Mouse (Mus musculus) CH12.LX (cell line): ENCODE measurements around the gene Sdr39u1. TPM values are rescaled to one million over a fixed set of nuclear protein-coding genes. Genes with fewer than 3 reads are reported as not detected.

Experiments
- DNase-seq: peaks from one replicate; pipeline ENCODE4 v3.0.0-alpha.2; 2013; ENCODE audit errors: extremely low read depth
- H3K27ac ChIP-seq: 2 replicates; pipeline ENCODE4 v1.5.1; 2012; ENCODE audit warnings: low read depth, mild to moderate bottlenecking, control low read depth, moderate library complexity; ENCODE audit not compliant: insufficient read depth
- H3K27me3 ChIP-seq: replicated peaks from 2 replicates; pipeline ENCODE3; 2012; ENCODE audit warnings: inconsistent platforms
- H3K36me3 ChIP-seq, 2 experiments: replicated peaks in 1 of 2; 2 replicates each; pipeline versions ENCODE3 to v1.6.1; 2012; ENCODE audit warnings: inconsistent platforms in 1 of 2, low read length in 1 of 2, mild to moderate bottlenecking in 1 of 2, mixed read lengths in 1 of 2, moderate library complexity in 1 of 2; ENCODE audit not compliant: control insufficient read depth in 1 of 2, insufficient read depth in 1 of 2
- H3K4me1 ChIP-seq, 2 experiments: 2 replicates each; pipeline ENCODE4 v1.6.1; 2012; ENCODE audit warnings: inconsistent platforms in 1 of 2, moderate library complexity in 1 of 2; ENCODE audit not compliant: insufficient read depth in 2 of 2, control insufficient read depth in 1 of 2
- H3K4me2 ChIP-seq: 2 replicates; pipeline ENCODE4 v1.6.1; 2012; ENCODE audit warnings: low read depth, mild to moderate bottlenecking, control low read depth; ENCODE audit not compliant: poor library complexity, insufficient read depth, severe bottlenecking
- H3K4me3 ChIP-seq, 3 experiments: fragments of 150-350 bp in 1 of 3; sonication (generic) in 1 of 3; replicated peaks in 1 of 3; 2 replicates each; pipeline versions ENCODE3 to v1.5.1; 2011 to 2012; ENCODE audit warnings: low read depth in 2 of 3, low read length in 2 of 3, mild to moderate bottlenecking in 2 of 3, moderate library complexity in 2 of 3, control low read depth in 1 of 3, improper control_type of control experiment in 1 of 3, inconsistent platforms in 1 of 3, mixed read lengths in 1 of 3; ENCODE audit not compliant: poor library complexity in 1 of 3
- H3K79me2 ChIP-seq: replicated peaks from 2 replicates; pipeline ENCODE4 v1.6.1; 2012; ENCODE audit warnings: mild to moderate bottlenecking, moderate library complexity; ENCODE audit not compliant: control insufficient read depth, poor library complexity, insufficient read depth, severe bottlenecking; ENCODE audit errors: extremely low read depth
- H3K9ac ChIP-seq: 2 replicates; pipeline ENCODE4 v1.6.1; 2012; ENCODE audit warnings: low read depth, mild to moderate bottlenecking, control low read depth, moderate library complexity; ENCODE audit not compliant: insufficient read depth
- H3K9me3 ChIP-seq: replicated peaks from 2 replicates; pipeline ENCODE3; 2012; ENCODE audit warnings: low read length, inconsistent platforms, mixed read lengths
- CHD2 ChIP-seq: IDR thresholded peaks from 2 replicates; pipeline ENCODE4 v1.6.1; 2011; ENCODE audit warnings: low read length, improper control_type of control experiment
- CTCF ChIP-seq, 2 experiments: IDR thresholded peaks in 1 of 2; conservative IDR thresholded peaks in 1 of 2; 2 replicates each; pipeline ENCODE4 v1.5.1; 2011 to 2012; ENCODE audit warnings: low read depth in 2 of 2, low read length in 2 of 2, improper control_type of control experiment in 1 of 2, inconsistent platforms in 1 of 2, mild to moderate bottlenecking in 1 of 2, moderate library complexity in 1 of 2
- E2F4 ChIP-seq: IDR thresholded peaks from 2 replicates; pipeline ENCODE4 v1.6.1; 2011; ENCODE audit warnings: low read depth, low read length, improper control_type of control experiment; ENCODE audit not compliant: insufficient replicate concordance
- EP300 ChIP-seq: IDR thresholded peaks from 2 replicates; pipeline ENCODE4 v1.6.1; 2011; ENCODE audit warnings: low read length, improper control_type of control experiment
- GABPA ChIP-seq: IDR thresholded peaks from 2 replicates; pipeline ENCODE4 v1.6.1; 2012; ENCODE audit warnings: low read depth, low read length, improper control_type of control experiment, inconsistent platforms; ENCODE audit not compliant: insufficient replicate concordance
- JUND ChIP-seq: conservative IDR thresholded peaks from 2 replicates; pipeline ENCODE4 v1.6.1; 2011; ENCODE audit warnings: low read depth, low read length, improper control_type of control experiment
- MAX ChIP-seq: IDR thresholded peaks from 2 replicates; pipeline ENCODE4 v1.6.1; 2011; ENCODE audit warnings: low read length, improper control_type of control experiment
- MXI1 ChIP-seq: IDR thresholded peaks from 2 replicates; pipeline ENCODE4 v1.6.1; 2011; ENCODE audit warnings: mild to moderate bottlenecking, low read depth, low read length, improper control_type of control experiment
- NRF1 ChIP-seq: IDR thresholded peaks from 2 replicates; pipeline ENCODE4 v1.6.1; 2014; ENCODE audit warnings: low read depth, mild to moderate bottlenecking, inconsistent platforms, low read length, improper control_type of control experiment, moderate library complexity
- TBP ChIP-seq: conservative IDR thresholded peaks from 2 replicates; pipeline ENCODE4 v1.6.1; 2011; ENCODE audit warnings: low read depth, low read length, improper control_type of control experiment
- TCF12 ChIP-seq: IDR thresholded peaks from 2 replicates; pipeline ENCODE4 v1.6.1; 2014; ENCODE audit warnings: low read depth, mild to moderate bottlenecking, inconsistent platforms, low read length, improper control_type of control experiment
- ZC3H11A ChIP-seq: IDR thresholded peaks from 2 replicates; pipeline ENCODE4 v1.6.1; 2012; ENCODE audit warnings: low read depth, mild to moderate bottlenecking, inconsistent platforms, low read length, improper control_type of control experiment
- ZKSCAN1 ChIP-seq: IDR thresholded peaks from 2 replicates; pipeline ENCODE4 v1.6.1; 2012; ENCODE audit warnings: low read depth, inconsistent platforms, low read length, improper control_type of control experiment, borderline replicate concordance
- ZNF384 ChIP-seq: IDR thresholded peaks from 2 replicates; pipeline ENCODE4 v1.6.1; 2012; ENCODE audit warnings: low read depth, low read length, improper control_type of control experiment, inconsistent platforms
- dilution Hi-C: fragments of 300-500 bp; cut with MboI; formaldehyde crosslinking; loops from 2 replicates; pipeline ENCODE4 v1.14.3; 2020; ENCODE audit warnings: low sequenced_read_pairs; ENCODE audit not compliant: extremely low pct_unique_long_range_greater_than_20kb, extremely low pct_ligation_motif_present
- in situ Hi-C: fragments of 300-500 bp; cut with MboI; formaldehyde crosslinking; loops from 3 replicates; pipeline ENCODE4 v1.14.3; 2019; ENCODE audit warnings: low sequenced_read_pairs, low pct_ligation_motif_present, low pct_unique_long_range_greater_than_20kb, mixed read lengths
- polyA plus RNA-seq: library from polyadenylated mRNA; unstranded; fragments of >175 nt; gene quantifications from 2 replicates; pipeline ENCODE4 v1.2.1, GENCODE M21; 2012; ENCODE audit warnings: low read depth; ENCODE audit not compliant: insufficient read length
- total RNA-seq, 2 experiments: library from RNA; depleted of rRNA; stranded (reverse); fragments of 300-350 nt in 1 of 2; fragments of >200 nt in 1 of 2; gene quantifications; 2 replicates each; pipeline ENCODE4 v1.2.3; 2012 to 2014

The Sdr39u1 gene
- total and polyA plus RNA-seq, 3 experiments, result 61.4 to 90.8 (median 66.7) TPM

DNA sequence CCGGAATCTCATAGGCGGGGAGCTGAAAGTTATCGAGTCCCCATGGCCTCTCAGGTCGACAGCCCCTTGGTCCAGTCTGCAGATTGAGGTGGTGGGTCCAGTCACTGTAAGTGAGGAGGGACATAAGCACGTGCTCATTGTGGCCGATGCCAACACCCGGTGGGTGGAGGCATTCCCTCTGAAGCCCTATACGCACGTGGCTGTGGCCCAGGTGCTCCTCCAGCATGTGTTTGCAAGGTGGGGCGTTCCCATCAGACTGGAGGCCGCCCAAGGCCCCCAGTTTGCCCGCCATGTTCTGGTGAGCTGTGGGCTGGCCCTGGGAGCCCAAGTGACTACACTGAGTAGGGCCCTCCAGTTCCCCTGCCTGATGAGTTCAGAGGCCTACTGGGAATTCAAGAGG lies 28.1 kb downstream of the Sdr39u1 start:
- DNase-seq, result no peak
- H3K4me3 ChIP-seq, result no peak overlapping the region
- no peak overlapping the region for H3K4me2 ChIP-seq
- H3K27me3 ChIP-seq, result peaks cover 9% of the 10 kb centered on the region
- no peaks in the 10 kb centered on the region for H3K36me3 ChIP-seq
- H3K9me3 ChIP-seq, result peaks cover 10% of the 10 kb centered on the region
- dilution Hi-C loops, result no loop called here
- in situ Hi-C loops, result loop anchor here (5.0 kb wide), 1 partner anchor 35 kb away; no protein-coding TSS in a partner anchor
- no peak overlapping the region for H3K9ac ChIP-seq
- no peaks in the 10 kb centered on the region for H3K79me2 ChIP-seq
- no peak for TF ChIP-seq E2F4
- TF ChIP-seq, all 38 proteins: peak for 0
- no peak overlapping the region for H3K27ac ChIP-seq
- H3K4me1 ChIP-seq, result peaks cover 13 to 45% of the 10 kb centered on the region in 2 experiments

DNA sequence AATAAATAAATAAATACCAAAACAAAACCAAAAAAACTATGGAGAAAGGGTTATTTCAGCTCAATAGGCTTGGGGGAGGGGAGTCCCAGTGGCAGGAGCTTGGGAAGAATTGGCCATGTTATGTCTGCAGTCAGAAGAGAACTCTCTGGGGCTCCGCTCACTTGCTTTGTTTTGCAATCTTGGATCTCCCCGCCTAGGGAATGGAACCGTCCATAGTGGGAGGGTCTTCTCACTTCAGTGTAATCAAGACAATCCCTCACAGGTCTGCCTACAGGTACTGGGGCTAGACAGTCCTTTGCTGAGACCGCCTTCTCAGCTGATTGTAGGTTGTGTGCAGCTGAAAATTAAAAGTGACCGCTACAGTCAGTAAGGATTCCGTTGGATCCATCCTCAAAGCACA lies 30.6 kb downstream of the Sdr39u1 start:
- H3K27ac ChIP-seq, result no peak overlapping the region
- dilution Hi-C loops, result no loop called here
- no peak overlapping the region for H3K4me2 ChIP-seq
- H3K4me3 ChIP-seq, result no peak overlapping the region
- no peaks in the 10 kb centered on the region for H3K79me2 ChIP-seq
- in situ Hi-C loops, result no loop called here
- DNase-seq, result no peak
- TF ChIP-seq MAX (no peak), JUND (no peak), ZNF384 (no peak), ZKSCAN1 (no peak), EP300 (no peak), GABPA (no peak), TCF12 (no peak), MXI1 (no peak), ZC3H11A (no peak), TBP (no peak), CHD2 (no peak), NRF1 (no peak), CTCF (conservative IDR thresholded peaks at IDR 0.05 in 1 of 2, IDR thresholded peaks at IDR 0.05 in 1 of 2; ENCODE audit: low read depth in 2 of 2, low read length in 2 of 2) (no peak)
- peaks cover 13 to 45% of the 10 kb centered on the region in 2 experiments for H3K4me1 ChIP-seq
- H3K9ac ChIP-seq, result no peak overlapping the region
- H3K9me3 ChIP-seq, result peaks cover 10% of the 10 kb centered on the region
- H3K36me3 ChIP-seq, result no peaks in the 10 kb centered on the region
- H3K27me3 ChIP-seq, result peaks cover 14% of the 10 kb centered on the region
